Mouse (Mus musculus) lung, adult 10 weeks (tissue): ENCODE results near the gene Cd248. TPM values are rescaled to one million over a fixed set of nuclear protein-coding genes. Genes with fewer than 3 reads are reported as not detected.

Source experiments
- polyA plus RNA-seq: library from polyadenylated mRNA; stranded (reverse); fragments of 350-450 nt; fragmentation: Illumina TruSeq; extraction: RNeasy Lipid Tissue Mini Kit (QIAGEN cat#74804); gene quantifications from one replicate; pipeline ENCODE4 v1.2.3, GENCODE M21; 2014; ENCODE audit warnings: low read depth, low replicate concordance; ENCODE audit not compliant: insufficient read depth

Cd248 gene
- polyA plus RNA-seq: 6.0 TPM

DNA sequence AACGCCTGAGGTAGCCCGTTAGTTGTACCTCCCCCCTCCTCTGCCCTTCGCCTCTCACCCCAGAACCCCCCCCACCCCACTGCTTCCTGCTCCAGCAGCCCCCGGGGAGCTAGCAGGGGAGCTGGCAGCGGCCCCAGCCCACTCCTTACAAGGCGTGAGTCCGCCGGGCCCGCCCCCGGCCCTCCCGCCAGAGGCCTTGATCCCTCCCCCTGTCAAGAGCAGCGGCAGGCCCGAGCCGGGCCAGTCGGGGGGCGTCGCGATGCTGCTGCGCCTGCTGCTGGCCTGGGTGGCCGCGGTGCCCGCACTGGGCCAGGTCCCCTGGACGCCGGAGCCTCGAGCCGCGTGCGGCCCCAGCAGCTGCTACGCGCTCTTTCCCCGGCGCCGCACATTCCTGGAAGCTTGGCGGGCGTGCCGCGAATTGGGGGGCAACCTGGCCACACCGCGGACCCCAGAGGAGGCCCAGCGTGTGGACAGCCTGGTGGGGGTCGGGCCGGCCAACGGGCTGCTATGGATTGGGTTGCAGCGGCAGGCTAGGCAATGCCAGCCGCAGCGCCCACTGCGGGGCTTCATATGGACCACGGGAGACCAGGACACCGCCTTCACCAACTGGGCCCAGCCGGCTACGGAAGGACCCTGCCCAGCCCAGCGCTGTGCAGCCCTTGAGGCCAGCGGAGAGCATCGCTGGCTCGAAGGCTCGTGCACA lies at the start of gene Cd248:
Cd248 (plus strand) TSS at position 212 of the 703 bp plus-strand sequence.

DNA sequence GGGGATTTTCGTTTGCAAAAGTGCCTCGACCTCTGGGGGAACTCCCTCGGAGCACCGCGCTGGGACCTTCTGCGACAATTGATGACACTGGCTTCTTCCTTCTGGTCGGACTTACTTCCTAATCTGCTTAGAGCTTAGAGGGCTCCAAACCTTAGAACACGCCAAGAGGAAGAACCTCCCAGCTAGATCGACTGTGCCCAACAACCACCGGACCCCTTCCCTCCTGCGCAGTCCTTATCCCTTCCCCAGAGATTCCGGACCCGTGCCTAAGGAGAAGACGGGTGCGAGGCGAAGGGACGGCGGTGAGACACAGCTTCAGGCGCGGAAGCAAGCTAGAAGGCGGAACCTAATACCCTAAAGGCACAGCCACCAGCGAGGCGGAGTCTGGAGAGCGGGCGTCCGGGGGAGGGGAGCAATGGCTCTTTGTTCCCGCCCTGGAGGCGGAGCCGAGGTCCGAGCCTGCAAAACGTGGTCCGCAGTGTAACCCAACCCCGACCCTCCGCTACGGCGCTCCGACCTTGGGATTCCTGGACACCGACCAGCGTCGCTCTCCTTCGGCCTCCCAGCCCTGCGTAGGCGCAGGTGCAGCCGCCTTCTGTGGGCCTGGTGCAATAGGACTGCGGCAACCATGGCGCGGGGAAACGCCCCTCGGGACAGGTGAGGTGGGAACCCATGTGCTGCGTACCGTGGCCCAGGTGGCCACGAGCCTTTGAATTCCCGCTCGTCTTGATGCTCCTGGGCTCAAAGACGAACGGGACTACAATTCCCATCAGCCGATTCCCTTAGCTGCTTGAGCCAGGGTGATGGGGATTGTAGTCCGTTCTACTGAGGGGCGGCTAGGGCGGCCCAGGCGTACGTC lies 44.0 kb upstream of the Cd248 start, which contains the start of gene Slc29a2:
Slc29a2 (plus strand) TSS at position 240 of the 859 bp plus-strand sequence.

DNA sequence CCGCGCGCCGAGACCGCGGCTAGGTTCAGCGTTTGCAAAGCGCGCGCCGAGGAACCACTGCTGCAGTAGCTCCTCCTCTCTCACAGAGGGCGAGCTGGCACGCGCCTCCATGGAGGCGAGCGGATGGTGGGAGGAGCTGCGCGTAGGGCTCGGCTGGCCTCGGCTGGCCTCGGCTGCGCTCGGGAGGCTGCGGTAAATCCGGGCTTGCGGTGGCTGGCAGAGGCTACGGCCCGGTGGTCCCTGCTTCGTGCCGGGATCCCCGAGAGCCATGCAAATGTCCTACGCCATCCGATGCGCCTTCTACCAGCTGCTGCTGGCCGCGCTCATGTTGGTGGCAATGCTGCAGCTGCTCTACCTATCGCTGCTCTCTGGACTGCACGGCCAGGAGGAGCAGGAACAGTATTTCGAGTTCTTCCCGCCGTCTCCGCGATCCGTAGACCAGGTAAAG lies 29.1 kb upstream of the Cd248 start, which contains the start of the genes B4gat1 and AC124502.3:
B4gat1 (plus strand) TSS at position 118 of the 448 bp plus-strand sequence.
AC124502.3 (plus strand) TSS at position 183 of the 448 bp plus-strand sequence.

DNA sequence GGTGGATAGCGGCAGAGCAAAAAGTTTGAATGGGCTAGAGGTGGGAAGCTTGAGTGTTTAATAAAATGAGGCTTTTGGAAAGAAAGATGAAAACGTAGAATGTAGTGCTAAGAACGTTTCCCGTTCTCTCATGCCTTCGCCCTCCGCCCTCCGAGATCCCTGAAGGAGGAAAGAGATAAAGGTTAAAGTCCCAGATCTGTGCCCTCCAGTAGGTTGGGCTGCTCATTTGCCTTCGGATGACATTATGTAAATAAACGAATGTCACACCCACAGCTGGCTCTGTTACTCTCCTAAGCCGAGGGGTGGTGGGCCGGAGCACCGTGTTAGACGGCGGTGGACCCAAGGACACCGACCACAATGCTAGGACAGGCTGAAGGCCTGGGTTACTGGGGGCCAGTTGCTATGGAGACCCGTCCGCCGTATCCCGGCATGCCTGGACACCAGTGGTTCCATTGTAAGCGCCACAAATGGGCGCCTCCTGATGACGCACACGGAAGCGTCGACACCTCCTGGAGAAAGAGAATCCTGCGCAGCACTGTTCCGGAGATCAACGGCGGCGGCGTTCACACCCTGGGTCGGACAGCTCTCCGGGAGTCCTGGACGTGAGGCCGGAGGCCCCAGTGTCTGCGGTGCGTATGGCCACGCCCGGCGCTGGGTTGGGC lies 26.9 kb upstream of the Cd248 start, which contains the start of gene Brms1:
Brms1 (plus strand) TSS at position 493 of the 662 bp plus-strand sequence.

DNA sequence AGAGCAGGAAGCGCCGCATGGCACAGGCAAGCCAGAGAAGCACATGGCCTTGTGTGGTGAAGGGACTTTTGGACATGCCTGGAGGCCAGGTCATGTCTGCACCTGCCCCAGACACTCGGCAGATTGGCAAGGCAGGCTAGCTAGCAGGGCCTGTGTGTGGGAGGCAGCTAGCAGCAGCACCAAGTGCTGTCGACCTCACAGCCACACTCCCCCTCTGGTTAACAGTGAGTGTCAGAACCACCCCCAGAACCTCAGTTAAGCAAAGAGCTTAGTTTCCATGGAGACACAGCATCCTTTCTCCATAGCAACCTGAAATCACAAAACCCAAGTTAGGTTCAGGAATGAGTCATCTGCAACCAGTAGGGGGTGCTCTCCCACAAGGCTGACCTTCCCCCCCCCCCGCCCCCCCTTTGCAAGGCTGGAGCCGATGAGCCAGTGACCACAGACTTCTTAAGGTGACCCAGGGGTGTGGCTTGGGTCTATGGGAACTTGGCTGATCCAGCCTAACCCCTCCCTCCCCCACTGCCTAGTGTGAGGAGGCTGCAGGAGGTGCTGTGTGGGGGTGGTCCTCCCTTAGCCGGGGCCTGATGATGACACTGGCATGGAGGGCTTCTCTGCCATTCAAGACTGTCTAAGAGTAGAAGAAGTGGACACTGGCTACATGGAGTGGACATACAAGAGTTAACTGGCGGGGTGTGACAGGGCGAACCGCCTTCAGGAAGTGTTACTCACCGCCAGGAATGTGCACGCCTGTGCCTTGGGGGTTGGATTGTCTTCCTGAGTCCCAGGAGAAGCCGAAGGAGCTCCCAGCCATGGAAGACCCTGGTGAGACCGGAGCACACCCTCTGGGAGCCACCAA lies 17.6 kb upstream of the Cd248 start, which contains the start of gene Rin1:
Rin1 (plus strand) TSS at position 435 of the 859 bp plus-strand sequence.

DNA sequence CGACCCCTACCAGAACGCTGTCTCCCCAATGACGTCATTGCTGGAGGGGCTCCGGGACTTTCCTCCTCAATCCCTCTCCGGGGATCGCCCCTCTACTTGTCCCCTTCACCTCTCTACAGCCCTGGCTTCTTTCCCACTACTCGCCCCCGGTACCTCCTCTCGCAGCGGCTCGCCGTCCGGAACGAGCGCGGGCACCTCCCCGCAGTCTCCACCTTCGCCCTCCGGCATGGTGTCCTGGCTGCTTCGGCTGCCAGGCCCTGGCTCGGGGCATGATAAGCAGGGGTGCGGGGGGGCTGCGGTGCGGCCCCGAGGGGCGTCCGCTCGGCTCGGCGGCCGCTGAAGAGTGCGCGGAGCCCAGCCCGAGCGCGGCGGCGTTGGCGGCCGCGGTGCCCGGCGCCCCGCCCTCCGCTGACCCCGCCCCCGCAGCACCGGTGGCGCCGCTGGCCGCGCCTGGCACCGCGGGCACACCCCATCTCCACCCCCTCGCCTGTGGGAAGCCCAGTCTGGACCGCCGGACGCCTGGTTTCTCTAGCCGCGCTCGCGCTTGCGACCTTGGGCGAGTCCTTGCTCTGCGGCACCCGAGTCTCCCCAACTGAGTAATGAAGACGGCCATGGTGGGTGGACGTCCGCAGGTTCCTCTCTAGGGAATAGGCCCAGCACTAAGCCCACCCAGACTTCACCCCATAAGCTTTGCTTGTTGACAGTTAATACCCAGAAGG lies 17.4 kb downstream of the Cd248 start, which contains the start of gene Tmem151a:
Tmem151a (minus strand) TSS at position 387 of the 719 bp plus-strand sequence.

DNA sequence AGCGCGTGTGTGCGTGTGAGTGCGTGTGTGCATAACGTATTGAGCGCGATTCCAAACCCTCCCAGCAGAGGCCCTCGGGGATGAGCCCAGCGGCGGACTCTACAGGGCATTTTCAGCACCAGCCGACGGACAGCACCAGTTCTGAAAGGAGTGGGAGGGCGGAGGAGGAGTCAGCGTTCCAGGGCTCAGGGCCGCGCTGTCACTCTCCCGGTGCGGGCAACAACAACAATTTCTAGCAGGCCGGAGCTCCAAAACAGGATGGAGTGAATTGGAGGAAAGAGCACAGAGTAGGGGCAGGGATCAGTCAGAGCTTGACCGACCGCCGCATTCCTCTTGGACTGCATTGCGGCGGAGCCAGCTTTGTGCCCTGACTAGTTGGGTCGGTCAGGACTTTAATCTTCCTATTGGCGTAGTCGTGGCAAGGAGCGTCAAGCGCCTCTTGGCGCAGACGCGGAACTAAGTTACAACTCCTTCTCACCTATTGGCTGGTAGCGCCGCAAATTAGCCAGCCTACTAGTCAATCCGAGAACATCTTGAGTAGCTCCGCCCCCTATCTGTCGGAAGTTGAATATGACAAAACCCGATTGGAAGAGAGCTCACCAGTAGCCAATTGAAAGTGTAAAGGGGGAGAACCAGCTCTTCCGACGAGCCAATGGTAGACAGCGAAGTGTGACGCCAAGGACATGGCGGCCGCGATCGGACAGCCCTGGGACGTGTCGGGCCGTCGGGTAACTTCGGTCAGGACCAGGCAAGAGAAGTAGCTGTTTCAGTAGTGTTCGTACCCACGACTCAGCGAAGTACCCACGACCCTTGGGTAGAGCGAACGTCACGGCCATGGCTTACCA lies 20.2 kb downstream of the Cd248 start, which contains the start of gene Yif1a:
Yif1a (plus strand) TSS at position 655 of the 845 bp plus-strand sequence.

DNA sequence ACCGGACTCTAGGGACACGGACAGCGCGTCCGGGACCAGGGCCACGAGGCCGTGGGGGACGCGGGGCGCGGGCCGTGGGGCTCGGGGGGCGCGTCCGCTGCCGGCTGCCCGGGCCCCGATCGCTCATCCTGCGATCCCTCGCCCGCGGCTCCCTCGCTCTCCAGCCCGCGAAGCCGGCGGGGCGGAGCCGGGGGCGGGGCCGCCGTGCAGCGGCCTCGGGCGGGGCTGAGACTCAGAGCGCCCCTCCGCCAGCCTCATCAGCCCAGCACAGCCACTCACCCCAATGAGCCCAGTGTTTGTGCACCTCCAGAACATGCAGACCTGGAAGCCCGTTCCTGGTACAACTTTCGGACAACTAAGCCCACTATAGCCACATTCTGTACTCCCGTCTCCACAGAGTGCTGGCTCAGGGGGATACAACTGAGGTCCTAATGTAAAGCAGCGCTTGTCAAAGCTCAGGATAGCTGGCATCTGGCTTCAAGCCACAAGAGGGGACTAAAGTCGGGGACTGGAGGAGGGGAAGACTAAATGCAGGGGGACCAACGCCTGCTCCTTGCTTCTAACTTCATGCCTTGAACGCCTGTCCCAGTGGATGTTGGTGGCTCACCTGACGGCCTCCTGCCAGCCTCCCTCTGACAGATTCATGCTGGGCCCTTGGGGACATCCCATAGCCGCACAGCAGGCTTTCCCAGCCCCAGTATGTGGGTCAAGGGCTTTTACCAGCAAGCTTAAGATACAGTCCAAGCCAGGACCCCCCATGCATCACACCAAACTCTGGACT lies 30.7 kb downstream of the Cd248 start, which contains the start of gene Cnih2:
Cnih2 (minus strand) TSS at position 159 of the 781 bp plus-strand sequence.

DNA sequence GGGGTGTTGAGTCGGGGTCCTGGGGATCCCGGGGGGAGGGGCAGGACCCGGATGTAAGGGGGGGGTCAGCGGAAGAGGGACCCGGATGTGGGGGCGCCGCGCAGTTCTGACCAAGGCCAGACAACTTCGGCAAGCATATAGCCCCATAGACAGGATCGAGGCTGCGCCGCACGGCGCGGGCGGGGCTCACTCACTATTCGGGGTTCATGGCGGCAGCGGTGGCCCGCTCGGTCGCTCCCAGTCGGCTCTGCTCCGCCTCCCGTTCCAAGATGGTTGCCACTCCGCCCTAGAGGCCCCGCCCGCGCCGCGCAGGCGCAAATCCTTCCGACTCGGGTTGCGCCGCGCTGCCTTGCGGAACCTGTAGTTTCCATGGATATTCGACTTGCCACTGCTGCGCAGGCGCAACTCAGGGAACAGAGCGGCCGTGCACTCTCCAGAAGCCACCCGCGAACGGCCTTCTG lies 38.9 kb downstream of the Cd248 start, which contains the start of gene Rab1b:
Rab1b (minus strand) TSS at position 342 of the 461 bp plus-strand sequence.

DNA sequence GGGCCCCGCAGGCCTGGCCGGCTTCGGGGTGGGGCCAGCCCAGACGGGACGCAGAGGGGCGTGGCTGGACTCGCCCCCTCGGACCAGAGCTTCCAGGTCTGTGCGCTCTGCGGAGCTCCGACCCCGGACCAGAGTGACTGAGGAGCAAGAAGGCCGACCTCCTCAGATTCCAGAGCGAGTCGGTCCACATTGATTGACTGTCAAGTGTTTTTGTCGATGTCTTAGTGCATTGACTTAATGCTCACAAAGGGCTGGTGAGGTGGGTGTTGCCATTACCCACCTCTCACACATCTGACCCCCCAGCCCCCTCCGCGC lies 50.5 kb downstream of the Cd248 start, which contains the start of gene Klc2:
Klc2 (minus strand) TSS at position 177 of the 315 bp plus-strand sequence.

Other genes starting within 250 kb of the Cd248 start
- 48.3 TPM for gene Ccs, start 228.7 kb upstream of the Cd248 start, polyA plus RNA-seq
- 0.45 TPM for gene Ccdc87, start 228.7 kb upstream of the Cd248 start, polyA plus RNA-seq
- gene Ctsf, start 212.9 kb upstream of the Cd248 start, polyA plus RNA-seq: 27.8 TPM
- 0.66 TPM for gene Actn3, start 190.2 kb upstream of the Cd248 start, polyA plus RNA-seq
- 6.0 TPM for gene Zdhhc24, start 189.4 kb upstream of the Cd248 start, polyA plus RNA-seq
- 2.2 TPM for gene Bbs1, start 161.4 kb upstream of the Cd248 start, polyA plus RNA-seq
- gene Dpp3, start 139.8 kb upstream of the Cd248 start, polyA plus RNA-seq: 28.4 TPM
- gene Peli3, start 125.0 kb upstream of the Cd248 start, polyA plus RNA-seq: 1.2 TPM
- gene Mrpl11, start 105.9 kb upstream of the Cd248 start, polyA plus RNA-seq: 50.4 TPM
- gene Npas4, start 77.8 kb upstream of the Cd248 start, polyA plus RNA-seq: 0.14 TPM
- gene Slc29a2, start 44.2 kb upstream of the Cd248 start, polyA plus RNA-seq: 0.84 TPM
- 24.4 TPM for gene B4gat1, start 29.3 kb upstream of the Cd248 start, polyA plus RNA-seq
- 0.81 TPM for gene AC124502.3, start 29.2 kb upstream of the Cd248 start, polyA plus RNA-seq
- gene Brms1, start 26.7 kb upstream of the Cd248 start, polyA plus RNA-seq: 35.6 TPM
- gene Rin1, start 17.6 kb upstream of the Cd248 start, polyA plus RNA-seq: 1.4 TPM
- gene Tmem151a, start 17.5 kb downstream of the Cd248 start, polyA plus RNA-seq: 2.0 TPM
- gene Yif1a, start 20.5 kb downstream of the Cd248 start, polyA plus RNA-seq: 52.8 TPM
- gene Cnih2, start 30.4 kb downstream of the Cd248 start, polyA plus RNA-seq: 0.18 TPM
- 117 TPM for gene Rab1b, start 39.0 kb downstream of the Cd248 start, polyA plus RNA-seq
- 12.7 TPM for gene Klc2, start 50.5 kb downstream of the Cd248 start, polyA plus RNA-seq
- gene Pacs1, start 205.0 kb downstream of the Cd248 start, polyA plus RNA-seq: 9.4 TPM
- gene Sf3b2, start 227.4 kb downstream of the Cd248 start, polyA plus RNA-seq: 93.1 TPM
- 0.28 TPM for gene Gal3st3, start 230.3 kb downstream of the Cd248 start, polyA plus RNA-seq